Mouse (Mus musculus) heart, embryonic 13.5 days (tissue): ENCODE measurements around the gene Rps12-ps3. TPM values are rescaled to one million over a fixed set of nuclear protein-coding genes. Genes with fewer than 3 reads are reported as not detected.

ENCODE experiments used
- polyA plus RNA-seq: library from polyadenylated mRNA; unstranded; fragments of >200 nt; fragmentation: Nextera tagmentation; extraction: Ambion mirVana; gene quantifications from 2 replicates; pipeline ENCODE4 v1.2.1, GENCODE M21; 2015

The Rps12-ps3 gene
- polyA plus RNA-seq, 1 experiment from 2014 or later, result 6.1 TPM

Other genes with a start within 250 kb of the Rps12-ps3 start
- gene Shtn1, start 246.2 kb upstream of the Rps12-ps3 start, polyA plus RNA-seq, result 0.53 and 0.95 TPM in 2 replicates
- not detected in 2 replicates for gene Vax1, start 152.2 kb upstream of the Rps12-ps3 start, polyA plus RNA-seq
- gene Kcnk18, start 103.1 kb upstream of the Rps12-ps3 start, polyA plus RNA-seq, result not detected in 2 replicates
- gene Slc18a2, start 61.4 kb upstream of the Rps12-ps3 start, polyA plus RNA-seq, result 9.8 and 10.4 TPM in 2 replicates
- 6.4 and 7.0 TPM in 2 replicates for gene Pdzd8, start 23.5 kb downstream of the Rps12-ps3 start, polyA plus RNA-seq
- not detected in 2 replicates for gene Emx2, start 136.1 kb downstream of the Rps12-ps3 start, polyA plus RNA-seq